Mouse (Mus musculus): ENCODE data around the gene Gm21900.
"Not testable (repeated sequence)": the region's sequence is repeated elsewhere in the genome, so short reads cannot be mapped to it uniquely, and the experiment has no call there.

Gene Gm21900

GRCm38 (mm10) chrY:10616061-10616460, at the start of gene Gm21900:
TSS of gene Gm21900 (plus strand) at chrY:10616361.
- not testable (repeated sequence) for DNase-seq (ENCODE audit: inconsistent ontology term)

GRCm38 (mm10) chrY:10643516-10643915, 27.4 kb downstream of the Gm21900 start:
- DNase-seq (ENCODE audit: inconsistent ontology term), result not testable (repeated sequence)

Data from Muller cell, postnatal 12 days (primary cell).